Mouse (Mus musculus): ENCODE data around the gene Ankfy1.
A peak's percentile ranks its signal among the peaks of the same experiment; 100 is the strongest.
"Not testable (repeated sequence)": the region's sequence is repeated elsewhere in the genome, so short reads cannot be mapped to it uniquely, and the experiment has no call there.

Gene Ankfy1

GRCm38 (mm10) chr11:72689551-72690510 is at the start of gene Ankfy1:
Ankfy1 (plus strand) TSS chr11:72690006.
- peak; percentile 88 for DNase-seq (ENCODE audit: extremely low read depth, low read depth)

GRCm38 (mm10) chr11:72642730-72643129 is 47.1 kb upstream of the Ankfy1 start:
- no peak for DNase-seq (ENCODE audit: extremely low read depth, low read depth)

GRCm38 (mm10) chr11:72645386-72645785 is 44.4 kb upstream of the Ankfy1 start:
- no peak for DNase-seq (ENCODE audit: extremely low read depth, low read depth)

GRCm38 (mm10) chr11:72650347-72650746 is 39.5 kb upstream of the Ankfy1 start:
- DNase-seq (ENCODE audit: extremely low read depth, low read depth), result no peak

- no peak for DNase-seq (ENCODE audit: extremely low read depth, low read depth)
Observed at GRCm38 (mm10) chr11:72659918-72660317, 29.9 kb upstream of the Ankfy1 start.

GRCm38 (mm10) chr11:72660359-72660758 is 29.4 kb upstream of the Ankfy1 start:
- DNase-seq (ENCODE audit: extremely low read depth, low read depth), result no peak

DNA sequence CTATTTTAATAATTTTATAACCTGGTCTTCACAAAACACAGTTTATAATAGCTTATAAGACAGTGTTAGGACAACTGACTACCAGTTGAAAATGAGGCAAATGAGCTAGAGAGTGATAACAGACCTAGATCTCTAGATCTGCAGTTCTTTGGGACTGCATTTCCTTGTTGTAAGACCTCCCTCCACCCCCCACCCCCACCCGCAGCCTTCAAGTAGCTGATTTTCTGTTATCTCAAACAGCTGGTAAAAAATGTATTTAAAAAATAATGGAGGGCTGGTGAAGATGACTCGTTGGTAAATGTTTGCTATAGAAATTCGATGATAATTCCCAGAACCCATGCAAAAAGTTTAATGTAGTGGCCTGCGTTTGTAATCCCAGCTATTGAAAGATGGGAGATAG is 25.2 kb upstream of the Ankfy1 start:
- DNase-seq (ENCODE audit: extremely low read depth, low read depth), result no peak

- DNase-seq (ENCODE audit: extremely low read depth, low read depth), result no peak
Observed at GRCm38 (mm10) chr11:72670634-72671033, 19.2 kb upstream of the Ankfy1 start.

- DNase-seq (ENCODE audit: extremely low read depth, low read depth), result no peak
Observed at GRCm38 (mm10) chr11:72671294-72671988, 18.4 kb upstream of the Ankfy1 start.

- DNase-seq (ENCODE audit: extremely low read depth, low read depth), result no peak
Observed at GRCm38 (mm10) chr11:72672438-72672837, 17.4 kb upstream of the Ankfy1 start.

- DNase-seq (ENCODE audit: extremely low read depth, low read depth), result no peak
Observed at GRCm38 (mm10) chr11:72675280-72675679, 14.5 kb upstream of the Ankfy1 start.

GRCm38 (mm10) chr11:72680726-72681125 is 9.1 kb upstream of the Ankfy1 start:
- no peak for DNase-seq (ENCODE audit: extremely low read depth, low read depth)

GRCm38 (mm10) chr11:72683402-72683801 is 6.4 kb upstream of the Ankfy1 start:
- DNase-seq (ENCODE audit: extremely low read depth, low read depth), result no peak

GRCm38 (mm10) chr11:72686697-72687096 is 3.1 kb upstream of the Ankfy1 start:
- no peak for DNase-seq (ENCODE audit: extremely low read depth, low read depth)

DNA sequence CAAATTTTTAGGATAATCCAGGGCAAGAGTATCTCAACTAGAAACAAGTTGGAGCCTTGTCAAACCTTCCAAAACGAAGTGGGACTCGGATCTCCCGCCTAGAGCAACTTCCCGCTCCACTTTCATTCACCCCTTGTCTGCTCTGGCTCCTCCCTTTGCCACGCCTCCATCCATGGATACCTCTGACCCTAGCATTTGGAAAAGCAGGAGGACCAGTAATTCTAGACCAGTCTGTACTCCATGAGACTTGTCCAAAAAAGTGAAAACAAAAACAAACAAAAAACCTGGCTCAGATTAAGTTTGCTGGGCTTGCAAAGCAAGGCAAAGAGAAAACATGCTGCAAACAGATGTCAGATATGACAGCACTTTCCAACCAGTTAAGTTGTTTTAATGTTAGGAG is 1.6 kb upstream of the Ankfy1 start:
- DNase-seq (ENCODE audit: extremely low read depth, low read depth), result no peak

DNA sequence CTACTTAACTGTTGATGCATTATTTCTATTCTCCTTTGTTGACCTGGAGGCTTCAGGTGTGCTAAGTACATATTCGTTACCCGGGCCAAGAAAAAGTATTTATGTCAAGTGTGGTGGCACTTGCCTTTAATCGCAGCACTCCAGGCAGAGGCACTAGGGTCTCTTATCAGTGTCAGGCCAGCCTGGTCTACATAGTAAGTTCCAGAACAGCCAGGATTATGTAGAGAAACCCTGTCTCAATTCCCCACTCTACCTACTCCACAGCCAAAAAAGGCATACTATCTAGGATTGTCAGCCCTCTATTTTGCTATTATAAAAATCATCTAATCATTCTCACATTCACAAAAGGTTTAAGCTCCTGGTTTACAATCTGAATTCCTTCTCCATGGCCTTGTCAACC is 691 bp upstream of the Ankfy1 start:
- peak; percentile 66 for DNase-seq (ENCODE audit: extremely low read depth, low read depth)

- DNase-seq (ENCODE audit: extremely low read depth, low read depth), result no peak
Observed at GRCm38 (mm10) chr11:72692353-72692752, 2.5 kb downstream of the Ankfy1 start.

DNA sequence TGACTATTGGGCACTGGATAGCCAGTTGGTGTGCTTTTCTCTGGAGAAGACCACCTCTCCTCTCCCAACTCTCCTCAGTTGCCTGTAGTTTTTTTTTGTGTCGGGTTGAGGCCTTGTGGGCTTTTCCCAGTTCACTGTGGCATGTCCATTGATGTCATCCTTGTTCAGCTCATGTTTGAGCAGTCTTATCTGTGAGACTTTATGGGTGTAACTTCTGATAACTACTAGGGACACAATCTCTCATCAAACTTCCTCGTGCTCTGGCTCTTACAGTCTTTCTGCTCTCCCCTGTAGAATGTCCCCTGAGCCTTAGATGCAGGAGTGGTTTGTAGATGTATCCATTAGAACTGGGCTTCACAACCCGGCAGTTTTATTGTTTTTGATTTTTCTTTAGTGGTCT is 5.2 kb downstream of the Ankfy1 start:
- DNase-seq (ENCODE audit: extremely low read depth, low read depth), result no peak

DNA sequence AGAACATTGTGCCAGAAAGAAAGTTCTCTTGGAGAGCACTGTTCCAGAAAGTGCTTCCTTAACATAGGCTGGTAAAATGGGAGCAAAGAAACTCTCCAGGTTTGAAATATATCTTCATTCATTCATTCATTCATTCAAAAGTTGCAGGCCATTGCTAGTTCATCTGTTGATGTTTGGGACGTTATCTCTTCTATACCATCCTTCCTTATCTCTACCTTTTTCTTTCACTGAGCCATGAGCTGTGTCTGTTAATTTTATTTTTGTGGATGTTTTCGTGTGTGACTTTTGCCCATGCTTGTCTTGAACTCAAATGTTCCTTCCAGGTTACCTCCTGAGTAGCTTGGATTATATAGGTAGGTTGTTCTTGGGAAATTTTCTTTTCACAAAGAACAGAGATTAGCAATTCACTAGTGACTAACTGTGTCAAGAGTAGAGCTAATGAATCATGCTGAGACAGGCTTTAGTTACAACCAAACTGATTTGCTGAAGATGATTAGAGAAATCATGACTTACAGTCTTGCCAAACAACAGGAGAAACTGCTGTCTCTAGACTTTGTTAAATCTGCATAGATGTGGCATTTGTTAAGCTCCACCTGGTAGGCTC is 6.7 kb downstream of the Ankfy1 start:
- no peak for DNase-seq (ENCODE audit: extremely low read depth, low read depth)

- DNase-seq (ENCODE audit: extremely low read depth, low read depth), result no peak
Observed at GRCm38 (mm10) chr11:72697323-72697722, 7.5 kb downstream of the Ankfy1 start.

GRCm38 (mm10) chr11:72705111-72705510 is 15.3 kb downstream of the Ankfy1 start:
- DNase-seq (ENCODE audit: extremely low read depth, low read depth), result not testable (repeated sequence)

- DNase-seq (ENCODE audit: extremely low read depth, low read depth), result no peak
Observed at GRCm38 (mm10) chr11:72712721-72713120, 22.9 kb downstream of the Ankfy1 start.
